Mouse (Mus musculus): ENCODE results near the gene Gnb3.

The Gnb3 gene

GRCm38 (mm10) chr6:124840241-124841167 lies at the start of gene Gnb3:
Gnb3 (minus strand) TSS chr6:124840275.
- DNase-seq (ENCODE audit: low read depth, low spot score), result no peak

GRCm38 (mm10) chr6:124888555-124889125 lies 48.6 kb upstream of the Gnb3 start:
- no peak for DNase-seq (ENCODE audit: low read depth, low spot score)

- DNase-seq (ENCODE audit: low read depth, low spot score), result no peak
Measured at GRCm38 (mm10) chr6:124887986-124888385, 47.9 kb upstream of the Gnb3 start, which contains the start of gene Cd4. Cd4 (minus strand) TSS chr6:124888221.

GRCm38 (mm10) chr6:124885956-124886381 lies 45.9 kb upstream of the Gnb3 start:
- DNase-seq (ENCODE audit: low read depth, low spot score), result no peak

GRCm38 (mm10) chr6:124884714-124885500 lies 44.8 kb upstream of the Gnb3 start:
- no peak for DNase-seq (ENCODE audit: low read depth, low spot score)

- no peak for DNase-seq (ENCODE audit: low read depth, low spot score)
Measured at GRCm38 (mm10) chr6:124883351-124883750, 43.3 kb upstream of the Gnb3 start.

GRCm38 (mm10) chr6:124881821-124882220 lies 41.7 kb upstream of the Gnb3 start:
- no peak for DNase-seq (ENCODE audit: low read depth, low spot score)

- DNase-seq (ENCODE audit: low read depth, low spot score), result no peak
Measured at GRCm38 (mm10) chr6:124879390-124879789, 39.3 kb upstream of the Gnb3 start.

- DNase-seq (ENCODE audit: low read depth, low spot score), result no peak
Measured at GRCm38 (mm10) chr6:124874348-124874747, 34.3 kb upstream of the Gnb3 start.

GRCm38 (mm10) chr6:124866560-124866959 lies 26.5 kb upstream of the Gnb3 start:
- no peak for DNase-seq (ENCODE audit: low read depth, low spot score)

- no peak for DNase-seq (ENCODE audit: low read depth, low spot score)
Measured at GRCm38 (mm10) chr6:124865766-124866362, 25.8 kb upstream of the Gnb3 start.

GRCm38 (mm10) chr6:124863658-124864298 lies 23.7 kb upstream of the Gnb3 start, which contains the start of gene Gpr162:
Gpr162 (minus strand) TSS chr6:124863983.
- no peak for DNase-seq (ENCODE audit: low read depth, low spot score)

- DNase-seq (ENCODE audit: low read depth, low spot score), result no peak
Measured at GRCm38 (mm10) chr6:124863125-124863657, 23.1 kb upstream of the Gnb3 start.

GRCm38 (mm10) chr6:124862406-124863124 lies 22.5 kb upstream of the Gnb3 start:
- no peak for DNase-seq (ENCODE audit: low read depth, low spot score)

- DNase-seq (ENCODE audit: low read depth, low spot score), result no peak
Measured at GRCm38 (mm10) chr6:124861802-124862201, 21.7 kb upstream of the Gnb3 start.

GRCm38 (mm10) chr6:124861266-124861665 lies 21.2 kb upstream of the Gnb3 start:
- no peak for DNase-seq (ENCODE audit: low read depth, low spot score)

GRCm38 (mm10) chr6:124860511-124860910 lies 20.4 kb upstream of the Gnb3 start:
- no peak for DNase-seq (ENCODE audit: low read depth, low spot score)

GRCm38 (mm10) chr6:124859725-124860124 lies 19.6 kb upstream of the Gnb3 start:
- peak; percentile 53 for DNase-seq (ENCODE audit: low read depth, low spot score)

- no peak for DNase-seq (ENCODE audit: low read depth, low spot score)
Measured at GRCm38 (mm10) chr6:124858561-124859318, 18.7 kb upstream of the Gnb3 start.
